Mouse (Mus musculus) kidney, postnatal 0 days (tissue): ENCODE measurements at regions not wholly inside any gene's neighbourhood (a gene's known extent, or its start where the extent isn't known, plus 50 kb on each side); places are given as distances from the start of the nearest gene placed in this dataset.
"Not testable (repeated sequence)": the region's sequence is repeated elsewhere in the genome, so short reads cannot be mapped to it uniquely, and the experiment has no call there.

Source experiments
- ATAC-seq: fragments of 200-750 bp; cut with Nextera tagmentation; replicated peaks from 2 replicates; pipeline ENCODE4 v1.8.0; 2017; ENCODE audit warnings: low read depth, moderate number of reproducible peaks, moderate TSS enrichment, moderate library complexity; ENCODE audit not compliant: low FRiP score
- DNase-seq: peaks from one replicate; pipeline ENCODE4 v3.0.0-alpha.2; 2016; ENCODE audit warnings: low spot score
- H3K27ac ChIP-seq: fragments of 300-500 bp; sonication (generic); 2 replicates; pipeline ENCODE4 v1.5.1; 2014; ENCODE audit warnings: mild to moderate bottlenecking
- H3K27me3 ChIP-seq: fragments of 300-500 bp; sonication (generic); 2 replicates; pipeline ENCODE4 v1.6.1; 2014; ENCODE audit warnings: low read length, mixed read lengths; ENCODE audit not compliant: insufficient read depth
- H3K36me3 ChIP-seq: fragments of 300-500 bp; sonication (generic); 2 replicates; pipeline ENCODE4 v1.6.1; 2014; ENCODE audit warnings: low read length, mixed read lengths; ENCODE audit not compliant: insufficient read depth
- H3K4me1 ChIP-seq: fragments of 300-500 bp; sonication (generic); replicated peaks from 2 replicates; pipeline ENCODE4 v1.6.1; 2014; ENCODE audit warnings: antibody characterized with exemption, low read length, mixed read lengths; ENCODE audit not compliant: insufficient read depth
- H3K4me2 ChIP-seq: fragments of 300-500 bp; sonication (generic); 2 replicates; pipeline ENCODE4 v1.6.1; 2014; ENCODE audit warnings: mild to moderate bottlenecking, low read length, moderate library complexity, mixed read lengths
- H3K4me3 ChIP-seq: fragments of 300-500 bp; sonication (generic); replicated peaks from 2 replicates; pipeline ENCODE4 v1.5.1; 2014; ENCODE audit warnings: low read depth, low read length
- H3K9ac ChIP-seq: fragments of 300-500 bp; sonication (generic); 2 replicates; pipeline ENCODE4 v1.6.1; 2014; ENCODE audit warnings: low read depth, low read length
- H3K9me3 ChIP-seq: fragments of 300-500 bp; sonication (generic); replicated peaks from 2 replicates; pipeline ENCODE4 v1.6.1; 2016; ENCODE audit warnings: low read length, inconsistent platforms, mixed read lengths
- CTCF ChIP-seq: IDR thresholded peaks from 2 replicates; pipeline ENCODE4 v1.5.1; 2016; ENCODE audit warnings: antibody characterized with exemption, low read depth, mild to moderate bottlenecking, moderate library complexity
- WGBS: fragments of 180-500 bp; shearing (Covaris S2); extraction: QIAGEN DNeasy Blood & Tissue Kit; methylation state at CpG from one replicate; pipeline ENCODE4 v1.1.7; 2014; 5-methylcytosine and 5-hydroxymethylcytosine counted together

DNA sequence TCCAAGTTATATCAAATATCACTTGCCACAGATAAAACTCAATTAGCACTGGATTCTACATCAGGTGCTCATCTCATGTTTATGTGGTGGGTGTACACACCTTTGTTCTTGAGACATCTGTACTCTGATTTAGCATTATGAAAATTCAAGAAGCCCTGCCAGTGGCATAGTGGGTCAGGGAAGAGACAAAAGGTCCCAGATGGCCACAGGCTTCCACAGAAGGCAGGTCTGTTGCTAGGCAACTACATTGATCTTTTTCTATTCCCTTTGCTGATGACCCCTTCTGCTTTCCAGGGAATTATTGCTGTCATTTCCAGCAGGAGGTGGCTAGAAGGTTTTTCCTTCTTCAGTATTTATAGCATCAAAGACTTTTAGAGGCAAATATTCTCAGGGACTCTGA, 1396.7 kb upstream of the 1700008P02Rik start:
- DNase-seq (no peak), ATAC-seq (no peak)
- TF ChIP-seq CTCF, result no peak
- H3K4me2 ChIP-seq, result no peak overlapping the region
- no peak overlapping the region for H3K4me3 ChIP-seq
- H3K27me3 ChIP-seq, result no peaks in the 10 kb centered on the region
- no peak overlapping the region for H3K9ac ChIP-seq
- H3K9me3 ChIP-seq, result no peaks in the 10 kb centered on the region
- no peaks in the 10 kb centered on the region for H3K36me3 ChIP-seq
- H3K27ac ChIP-seq, result no peak overlapping the region
- no peaks in the 10 kb centered on the region for H3K4me1 ChIP-seq

DNA sequence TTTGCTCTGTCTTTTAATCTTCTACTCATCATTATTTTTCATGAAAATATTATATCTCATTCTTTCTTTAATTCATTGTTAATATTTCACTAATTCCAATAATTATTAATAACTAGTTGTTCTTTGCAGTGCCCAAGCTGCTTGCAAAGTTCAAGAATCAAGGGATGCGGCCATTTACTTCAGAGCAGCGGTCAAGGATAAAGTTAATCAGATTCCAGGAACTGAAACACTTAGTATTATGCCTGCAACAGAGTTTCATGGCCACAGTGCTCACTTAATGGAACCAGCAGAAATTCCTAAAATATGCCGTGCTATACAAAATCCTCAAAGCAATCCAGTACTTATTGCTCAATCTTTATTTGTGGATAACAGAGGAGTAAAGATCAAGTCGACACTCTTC, 1389.7 kb upstream of the 1700008P02Rik start:
- Histone ChIP-seq H3K4me1 (no peaks in the 10 kb centered on the region), H3K9ac (no peak overlapping the region), H3K27me3 (no peaks in the 10 kb centered on the region), H3K4me2 (no peak overlapping the region), H3K36me3 (no peaks in the 10 kb centered on the region), H3K9me3 (no peaks in the 10 kb centered on the region), H3K4me3 (no peak overlapping the region), H3K27ac (no peak overlapping the region)
- DNase-seq, result no peak
- no peak for TF ChIP-seq CTCF
- no peak for ATAC-seq
- WGBS, result 80% methylated on average over 4 of the region's 4 CpGs

- peak overlapping the region; percentile 16; the same call in 1 of the 2 replicates for H3K4me2 ChIP-seq
- no peak for TF ChIP-seq CTCF
- H3K4me3 ChIP-seq, result no peak overlapping the region
- H3K36me3 ChIP-seq, result no peaks in the 10 kb centered on the region
- 0 out of 2 replicates have a peak overlapping the region, but pooled peaks have one; percentile 31 for H3K27ac ChIP-seq
- H3K4me1 ChIP-seq, result no peaks in the 10 kb centered on the region
- 48% methylated on average over 10 of the region's 10 CpGs for WGBS
- H3K9me3 ChIP-seq, result no peaks in the 10 kb centered on the region
- H3K27me3 ChIP-seq, result no peaks in the 10 kb centered on the region
- DNase-seq (peak; percentile 41), ATAC-seq (peak; percentile 93)
- no peak overlapping the region for H3K9ac ChIP-seq
Observed at GRCm38 (mm10) chr3:8006708-8007395, 1386.6 kb upstream of the 1700008P02Rik start.

DNA sequence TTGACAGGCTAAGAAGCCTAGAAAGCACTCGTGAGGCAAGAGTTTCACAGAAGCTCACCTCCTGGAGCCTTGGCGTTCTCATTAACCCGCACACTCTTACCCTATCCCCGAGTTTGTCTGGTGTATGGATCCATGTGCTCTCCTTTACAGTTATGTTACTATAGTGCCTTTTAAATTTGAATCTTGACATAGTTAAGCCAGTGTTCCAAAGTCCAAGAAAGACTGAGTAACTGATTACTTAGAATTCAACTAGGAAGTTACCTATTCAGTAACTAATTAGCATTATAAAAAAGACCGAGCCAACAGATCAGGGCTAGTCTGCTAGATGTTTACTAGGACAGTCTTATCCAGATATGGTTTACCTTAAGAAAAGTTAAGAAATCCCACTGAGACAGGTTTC, 1386.0 kb upstream of the 1700008P02Rik start:
- no peaks in the 10 kb centered on the region for H3K27me3 ChIP-seq
- 66% methylated on average over 5 of the region's 5 CpGs for WGBS
- no peaks in the 10 kb centered on the region for H3K36me3 ChIP-seq
- peak; percentile 18 for DNase-seq
- H3K9ac ChIP-seq, result no peak overlapping the region
- peak; percentile 92 for ATAC-seq
- H3K4me1 ChIP-seq, result no peaks in the 10 kb centered on the region
- no peaks in the 10 kb centered on the region for H3K9me3 ChIP-seq
- H3K4me3 ChIP-seq, result no peak overlapping the region
- H3K4me2 ChIP-seq, result no peak overlapping the region
- no peak for TF ChIP-seq CTCF
- 0 out of 2 replicates have a peak overlapping the region, but pooled peaks have one; percentile 47 for H3K27ac ChIP-seq

DNA sequence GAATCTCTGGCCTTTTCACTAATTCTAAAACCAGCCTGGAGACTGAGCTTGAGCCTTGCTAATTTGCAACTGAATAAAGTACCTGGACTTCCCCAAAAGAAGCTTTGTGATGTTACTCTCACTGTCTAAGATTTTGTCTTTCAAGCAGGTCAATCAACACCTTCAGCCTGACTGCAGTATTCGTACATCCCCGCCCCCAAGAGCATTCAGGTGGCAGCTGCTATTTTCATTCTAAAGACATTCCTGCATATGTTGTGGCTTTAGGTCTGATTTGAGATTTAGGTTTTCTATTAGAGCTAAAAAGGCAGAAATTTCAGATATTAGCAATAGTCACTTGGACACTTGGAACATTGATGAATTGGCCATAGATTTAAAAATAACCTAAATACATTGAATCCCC, 1385.4 kb upstream of the 1700008P02Rik start:
- H3K4me3 ChIP-seq, H3K9ac ChIP-seq, ATAC-seq, H3K4me1 ChIP-seq, H3K36me3 ChIP-seq, H3K27me3 ChIP-seq, H3K27ac ChIP-seq, H3K9me3 ChIP-seq, H3K4me2 ChIP-seq, DNase-seq: not testable (repeated sequence)
- WGBS, result 79% methylated on average over 2 of the region's 2 CpGs

DNA sequence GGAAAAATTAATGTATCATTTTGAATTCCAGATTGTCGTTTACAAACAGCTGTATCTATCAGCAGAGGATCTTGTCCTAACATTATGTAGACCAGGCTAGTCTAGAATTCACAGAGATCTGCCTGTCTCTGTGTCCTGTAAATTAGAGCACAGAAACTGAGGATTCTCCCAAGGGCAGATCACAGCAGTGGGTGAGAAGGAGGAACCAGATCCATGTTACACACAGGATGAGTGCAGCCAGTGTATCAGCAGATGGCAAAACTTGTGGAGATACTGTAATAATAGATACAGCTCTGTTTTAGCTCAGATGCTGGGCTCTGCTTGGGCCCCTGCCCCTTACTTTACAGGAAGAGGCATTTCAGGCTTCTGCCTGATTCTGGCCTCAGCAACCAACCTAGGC, 1384.0 kb upstream of the 1700008P02Rik start:
- WGBS, result 88% methylated on average over 1 of the region's 1 CpGs
- no peak overlapping the region for H3K27ac ChIP-seq
- no peak overlapping the region for H3K4me2 ChIP-seq
- H3K27me3 ChIP-seq, result no peaks in the 10 kb centered on the region
- no peaks in the 10 kb centered on the region for H3K9me3 ChIP-seq
- ATAC-seq (no peak), DNase-seq (no peak)
- no peaks in the 10 kb centered on the region for H3K36me3 ChIP-seq
- H3K4me3 ChIP-seq, result no peak overlapping the region
- H3K4me1 ChIP-seq, result no peaks in the 10 kb centered on the region
- TF ChIP-seq CTCF, result no peak
- H3K9ac ChIP-seq, result no peak overlapping the region

DNA sequence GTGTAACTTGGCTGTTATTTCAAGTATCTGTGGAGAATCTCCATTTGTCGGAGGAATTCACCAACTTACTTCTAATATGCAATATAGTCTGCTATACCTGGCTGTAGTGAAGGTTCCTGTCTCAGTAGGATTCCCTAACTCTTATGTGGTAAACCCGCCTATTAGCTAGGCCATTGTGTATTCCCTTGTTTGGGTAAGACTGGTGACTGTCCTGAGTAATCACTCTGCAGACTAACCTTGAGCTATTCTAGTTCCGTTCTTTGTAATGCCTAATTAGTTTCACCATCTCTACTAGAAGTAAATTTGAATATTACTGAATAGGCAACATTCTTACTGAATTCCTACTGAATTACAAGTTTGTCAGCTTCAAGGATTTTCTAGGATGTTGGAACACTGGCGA, 1380.8 kb upstream of the 1700008P02Rik start:
- H3K4me2 ChIP-seq, result no peak overlapping the region

More for the DNA sequence above, 1380.8 kb upstream of the 1700008P02Rik start:
- TF ChIP-seq CTCF, result no peak
- no peak for ATAC-seq
- H3K27me3 ChIP-seq, result no peaks in the 10 kb centered on the region
- no peak overlapping the region for H3K9ac ChIP-seq
- H3K4me1 ChIP-seq, result no peaks in the 10 kb centered on the region
- WGBS, result 90% methylated on average over 4 of the region's 4 CpGs
- H3K9me3 ChIP-seq, result no peaks in the 10 kb centered on the region
- H3K36me3 ChIP-seq, result no peaks in the 10 kb centered on the region
- H3K4me3 ChIP-seq, result no peak overlapping the region
- H3K27ac ChIP-seq, result no peak overlapping the region
- DNase-seq, result no peak
